Mouse (Mus musculus) liver, embryonic 14.5 days (tissue): ENCODE measurements at regions not wholly inside any gene's neighbourhood (a gene's known extent, or its start where the extent isn't known, plus 50 kb on each side); places are given as distances from the start of the nearest gene placed in this dataset.
"Not testable (repeated sequence)": the region's sequence is repeated elsewhere in the genome, so short reads cannot be mapped to it uniquely, and the experiment has no call there.

Experiments used
- ATAC-seq: fragments of 200-750 bp; cut with Nextera tagmentation; 2 replicates; pipeline ENCODE4 v1.8.0; 2017; ENCODE audit warnings: moderate number of reproducible peaks, mild to moderate bottlenecking, moderate library complexity; ENCODE audit not compliant: insufficient read depth
- DNase-seq, 3 experiments: peaks; one replicate each; pipeline ENCODE4 v3.0.0-alpha.2; 2012 to 2013; ENCODE audit warnings: low read depth in 3 of 3, low spot score in 3 of 3
- H3K27ac ChIP-seq: fragments of 300-500 bp; sonication (generic); 2 replicates; pipeline ENCODE4 v1.5.1; 2014; ENCODE audit warnings: moderate library complexity, mild to moderate bottlenecking, control low read depth, inconsistent platforms
- H3K27me3 ChIP-seq: fragments of 300-500 bp; sonication (generic); 2 replicates; pipeline ENCODE4 v1.6.1; 2014; ENCODE audit warnings: mild to moderate bottlenecking, low read length, moderate library complexity; ENCODE audit not compliant: control insufficient read depth, insufficient read depth
- H3K36me3 ChIP-seq: fragments of 300-500 bp; sonication (generic); replicated peaks from 2 replicates; pipeline ENCODE4 v1.6.1; 2014; ENCODE audit warnings: low read depth; ENCODE audit not compliant: control insufficient read depth, insufficient read depth
- H3K4me1 ChIP-seq, 2 experiments: fragments of 200-500 bp in 1 of 2; fragments of 300-500 bp in 1 of 2; sonication (generic) in 1 of 2; replicated peaks; 2 replicates each; pipeline ENCODE4 v1.6.1; 2012 to 2014; ENCODE audit warnings: antibody characterized with exemption in 1 of 2, inconsistent platforms in 1 of 2, low read length in 1 of 2; ENCODE audit not compliant: control insufficient read depth in 2 of 2, insufficient read depth in 2 of 2
- H3K4me2 ChIP-seq: fragments of 300-500 bp; sonication (generic); 2 replicates; pipeline ENCODE4 v1.6.1; 2014; ENCODE audit warnings: low read depth, mild to moderate bottlenecking, control low read depth, moderate library complexity
- H3K4me3 ChIP-seq, 2 experiments: fragments of 200-500 bp in 1 of 2; fragments of 300-500 bp in 1 of 2; sonication (generic) in 1 of 2; 2 replicates each; pipeline ENCODE4 v1.5.1; 2012 to 2014; ENCODE audit warnings: low read depth in 2 of 2, low read length in 2 of 2, mild to moderate bottlenecking in 2 of 2, control low read depth in 1 of 2, inconsistent platforms in 1 of 2, moderate library complexity in 1 of 2; ENCODE audit not compliant: insufficient read depth in 1 of 2
- H3K9ac ChIP-seq: fragments of 300-500 bp; sonication (generic); replicated peaks from 2 replicates; pipeline ENCODE4 v1.6.1; 2014; ENCODE audit warnings: mild to moderate bottlenecking, control low read depth, moderate library complexity
- H3K9me3 ChIP-seq: fragments of 300-500 bp; sonication (generic); 2 replicates; pipeline ENCODE4 v1.6.1; 2016; ENCODE audit warnings: low read length, mixed read lengths; ENCODE audit not compliant: control insufficient read depth
- CTCF ChIP-seq: IDR thresholded peaks from 2 replicates; pipeline ENCODE4 v1.5.1; 2016; ENCODE audit warnings: antibody characterized with exemption, low read depth, control low read depth
- EP300 ChIP-seq: IDR thresholded peaks from 2 replicates; pipeline ENCODE4 v1.6.1; 2016; ENCODE audit warnings: antibody characterized with exemption, low read depth
- WGBS: fragments of 180-500 bp; shearing (Covaris S2); extraction: QIAGEN DNeasy Blood & Tissue Kit; methylation state at CpG from one replicate; pipeline ENCODE4 v1.1.7; 2014; ENCODE audit not compliant: insufficient replicate concordance; 5-methylcytosine and 5-hydroxymethylcytosine counted together

DNA sequence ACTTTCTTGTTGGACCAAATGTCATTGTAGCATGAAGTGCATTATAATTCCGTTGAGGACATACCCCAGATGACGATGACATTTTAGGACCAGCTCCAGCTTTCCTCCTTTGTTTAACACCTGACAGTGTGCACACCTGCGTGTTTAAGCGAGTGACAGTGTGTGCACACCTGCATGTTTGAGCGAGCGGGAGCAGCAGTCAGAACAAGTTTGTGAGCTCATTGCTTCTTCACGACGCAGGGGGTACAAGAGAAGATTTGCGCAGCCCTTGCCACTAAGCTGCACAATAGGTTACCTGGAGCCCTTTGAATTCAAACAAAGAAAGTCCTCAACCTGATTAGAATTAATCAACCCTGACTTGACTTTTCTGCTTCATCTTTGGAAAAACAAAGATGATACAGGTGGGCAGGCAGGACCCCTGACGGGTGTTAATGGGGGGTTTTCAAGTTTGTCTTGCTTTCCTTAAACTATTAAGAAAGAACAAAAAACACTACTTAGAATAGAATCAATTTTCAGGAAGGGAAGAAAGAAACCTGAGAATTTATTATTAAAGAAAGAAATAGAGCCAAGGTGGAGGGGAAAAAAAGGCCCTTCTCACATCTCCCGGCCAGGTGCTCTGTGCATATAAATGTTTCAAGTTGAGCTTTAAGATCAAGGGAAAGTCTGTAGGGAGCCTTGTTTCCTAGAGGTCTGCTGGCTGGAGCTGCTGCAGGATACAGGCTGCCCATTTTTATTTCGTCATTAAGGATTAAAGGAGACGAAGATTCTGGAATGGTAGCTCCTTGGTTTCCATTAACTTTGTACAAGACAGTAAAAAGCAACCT is 144.8 kb upstream of the Ttc29 start:
- Histone ChIP-seq H3K27me3 (peaks cover 7% of the 10 kb centered on the region), H3K27ac (no peak overlapping the region), H3K4me3 (no peak overlapping the region), H3K9me3 (no peaks in the 10 kb centered on the region), H3K36me3 (no peaks in the 10 kb centered on the region), H3K9ac (no peak overlapping the region), H3K4me2 (no peak overlapping the region), H3K4me1 (peaks cover 0 to under 1% of the 10 kb centered on the region in 2 experiments; a peak in 2 of 4 replicates)
- ATAC-seq: no peak
- TF ChIP-seq CTCF (no peak), EP300 (no peak)
- no peak for DNase-seq
- WGBS: 42% methylated on average over 13 of the region's 13 CpGs

DNA sequence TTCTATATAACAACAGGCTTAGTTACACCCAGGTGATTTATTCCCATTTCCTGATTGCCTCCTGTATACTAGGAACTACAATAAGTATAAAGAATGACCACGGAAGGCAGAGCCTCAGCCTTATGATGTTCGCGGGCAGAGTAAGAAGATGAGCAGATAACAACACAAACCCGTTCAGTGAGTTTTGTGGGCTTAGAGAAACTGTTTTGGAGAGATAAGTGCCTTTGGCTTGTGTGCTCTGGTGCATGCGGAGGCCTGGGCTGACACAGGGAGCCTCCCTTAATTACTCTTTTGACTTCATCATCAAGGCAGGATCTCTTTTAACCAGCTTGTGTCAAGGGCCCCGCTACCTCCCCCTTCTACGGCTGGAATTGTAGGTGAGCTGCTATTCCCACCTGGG is 139.3 kb upstream of the Ttc29 start:
- no peak overlapping the region for H3K9ac ChIP-seq
- 13% methylated on average over 7 of the region's 7 CpGs for WGBS
- H3K36me3 ChIP-seq: no peaks in the 10 kb centered on the region
- ATAC-seq (peak; percentile 77), DNase-seq (peak in 2 of 3 experiments; percentile 14)
- H3K4me1 ChIP-seq: peaks cover 0 to 20% of the 10 kb centered on the region in 2 experiments; a peak in 2 of 4 replicates
- no peaks in the 10 kb centered on the region for H3K9me3 ChIP-seq
- peak overlapping the region; percentile 4; the same call in 1 of the 2 replicates for H3K4me2 ChIP-seq
- TF ChIP-seq CTCF (no peak), EP300 (peak; percentile 29; the same call in 1 of the 2 replicates)
- H3K27me3 ChIP-seq: no peaks in the 10 kb centered on the region
- no peak overlapping the region for H3K4me3 ChIP-seq
- no peak overlapping the region for H3K27ac ChIP-seq

DNA sequence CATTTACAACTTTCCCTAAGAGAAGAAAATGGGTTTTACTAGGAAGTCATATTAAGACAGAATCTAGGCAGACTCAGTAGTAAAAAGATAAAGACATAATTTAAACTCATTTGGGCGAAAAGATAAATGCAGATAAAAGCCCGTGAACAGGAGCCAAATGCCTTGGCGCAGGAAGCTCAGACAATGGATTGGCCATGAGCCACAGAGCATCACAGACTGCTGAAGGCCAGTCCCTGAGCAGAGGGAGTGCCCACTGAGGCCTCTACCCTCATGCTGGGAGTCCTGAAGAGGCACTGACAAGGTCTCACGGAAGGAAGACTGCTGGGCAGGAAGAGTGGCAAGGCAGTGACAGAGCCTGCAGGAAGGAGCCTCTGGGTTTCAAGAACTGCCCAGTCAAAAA is 136.0 kb upstream of the Ttc29 start:
- no peaks in the 10 kb centered on the region for H3K36me3 ChIP-seq
- H3K4me2 ChIP-seq: no peak overlapping the region
- TF ChIP-seq EP300 (no peak), CTCF (no peak)
- no peak for DNase-seq
- H3K9ac ChIP-seq: no peak overlapping the region
- no peak overlapping the region for H3K27ac ChIP-seq
- H3K9me3 ChIP-seq: no peaks in the 10 kb centered on the region
- peak; percentile 46; the same call in 1 of the 2 replicates for ATAC-seq
- no peak overlapping the region for H3K4me3 ChIP-seq
- no peaks in the 10 kb centered on the region for H3K27me3 ChIP-seq
- peaks cover 0 to 20% of the 10 kb centered on the region in 2 experiments; a peak in 2 of 4 replicates for H3K4me1 ChIP-seq
- WGBS: 10% methylated on average over 4 of the region's 4 CpGs

DNA sequence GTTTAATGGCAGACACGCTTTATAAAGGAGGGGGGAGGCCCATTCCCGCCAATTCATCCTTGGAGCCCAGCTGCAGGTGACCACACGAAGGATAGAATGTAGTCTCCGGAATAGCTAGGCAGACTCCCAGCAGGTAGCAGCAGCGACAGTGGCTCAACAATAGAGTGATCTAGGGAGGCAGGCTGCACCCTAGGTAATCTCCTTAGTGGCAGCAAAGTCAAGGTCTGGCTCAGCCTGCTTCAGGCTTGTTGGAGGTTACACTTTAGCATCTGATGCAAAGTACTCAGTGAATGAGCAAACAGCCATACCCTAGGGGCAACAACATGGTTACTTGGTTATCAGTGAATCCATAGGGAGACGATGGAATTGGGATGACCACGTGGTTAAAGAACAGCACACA is 131.7 kb upstream of the Ttc29 start:
- not testable (repeated sequence) for ATAC-seq, H3K4me3 ChIP-seq, H3K36me3 ChIP-seq, H3K4me1 ChIP-seq, H3K27me3 ChIP-seq, DNase-seq, H3K9ac ChIP-seq, H3K9me3 ChIP-seq, H3K4me2 ChIP-seq, H3K27ac ChIP-seq
- whole genome bisulfite sequencing: 50% methylated on average over 7 of the region's 7 CpGs

DNA sequence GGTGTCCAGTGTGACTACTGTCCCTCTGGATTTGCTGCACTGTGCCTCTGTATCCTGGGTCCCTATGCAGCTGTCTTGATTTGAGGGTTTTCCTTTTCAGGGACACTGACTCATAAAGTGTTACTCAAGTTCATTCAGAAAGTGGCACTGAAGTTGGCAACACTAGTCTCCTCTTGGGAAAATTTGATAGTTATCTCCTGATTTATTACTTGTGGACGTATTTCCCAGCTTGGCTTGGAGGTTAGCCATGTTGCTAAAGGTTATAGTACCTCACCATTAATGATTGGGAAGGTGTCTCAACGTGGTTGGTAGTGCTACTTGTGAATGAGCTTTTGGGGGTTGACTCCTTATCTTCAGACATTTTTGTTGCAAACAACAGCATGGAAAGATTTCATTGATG is 130.1 kb upstream of the Ttc29 start:
- no peak overlapping the region for H3K4me3 ChIP-seq
- H3K36me3 ChIP-seq: no peaks in the 10 kb centered on the region
- DNase-seq: no peak
- no peak for ATAC-seq
- H3K9ac ChIP-seq: no peak overlapping the region
- no peaks in the 10 kb centered on the region for H3K9me3 ChIP-seq
- peaks cover 0 to 2% of the 10 kb centered on the region in 2 experiments; a peak in 1 of 4 replicates for H3K4me1 ChIP-seq
- H3K27ac ChIP-seq: no peak overlapping the region
- no peak for TF ChIP-seq EP300
- no peak for TF ChIP-seq CTCF
- no peak overlapping the region for H3K4me2 ChIP-seq
- no peaks in the 10 kb centered on the region for H3K27me3 ChIP-seq
- 48% methylated on average over 2 of the region's 2 CpGs for WGBS
